Mouse (Mus musculus): Measurements from ENCODE around the gene Mamstr. TPM values are rescaled to one million over a fixed set of nuclear protein-coding genes. Genes with fewer than 3 reads are reported as not detected.

The Mamstr gene
- polyA plus RNA-seq, 1 experiment = 0.48 TPM

DNA sequence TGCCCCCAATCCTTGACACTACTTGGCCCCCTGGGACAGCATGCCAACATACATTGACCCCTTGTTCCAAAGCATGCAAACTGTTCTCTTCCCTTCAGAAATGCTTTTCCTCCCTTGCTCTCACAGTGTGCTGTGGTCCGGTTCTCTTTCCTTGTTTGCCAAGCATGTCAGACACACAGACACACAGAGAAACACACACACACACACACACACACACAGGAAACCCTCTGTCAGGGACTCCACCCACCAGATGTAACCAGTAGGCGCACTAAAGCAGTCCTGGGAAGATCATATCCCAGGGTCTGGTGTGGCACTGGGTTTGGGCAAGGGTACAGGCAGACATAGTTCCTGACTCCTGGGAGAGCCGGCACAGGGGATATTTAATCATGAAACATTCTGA is 47.1 kb downstream of the Mamstr start:
- Histone ChIP-seq H3K79me2 (ENCODE audit: control insufficient read depth, insufficient read depth) (no peaks in the 10 kb centered on the region), H3ac (ENCODE audit: control insufficient read depth, insufficient read length, low read depth) (no peak overlapping the region), H3K79me3 (ENCODE audit: low read depth) (no peaks in the 10 kb centered on the region), H3K36me3 (ENCODE audit: control insufficient read depth, insufficient read depth) (no peaks in the 10 kb centered on the region), H3K27me3 (ENCODE audit: control insufficient read depth, insufficient read depth, insufficient read length) (no peaks in the 10 kb centered on the region), H3K4me3 (ENCODE audit: insufficient read depth, poor library complexity, severe bottlenecking) (no peak overlapping the region)
- TF ChIP-seq MYOG (IDR thresholded peaks at IDR 0.05; ENCODE audit: control insufficient read depth, extremely low read depth, insufficient read length) (no peak), USF1 (IDR thresholded peaks at IDR 0.05; ENCODE audit: low read depth) (no peak), CTCF (IDR thresholded peaks at IDR 0.05; ENCODE audit: control insufficient read depth, insufficient read depth, insufficient read length) (no peak), CEBPB (IDR thresholded peaks at IDR 0.05; ENCODE audit: low read depth) (no peak), FOSL1 (IDR thresholded peaks at IDR 0.05; ENCODE audit: insufficient read depth, low read length, poor library complexity, severe bottlenecking) (no peak), MYOD1 (IDR thresholded peaks at IDR 0.05; ENCODE audit: control insufficient read depth, insufficient read length, low read depth) (no peak)

GRCm38 (mm10) chr7:45689099-45689498 is 49.3 kb downstream of the Mamstr start:
- H3K4me3 ChIP-seq (ENCODE audit: insufficient read depth, poor library complexity, severe bottlenecking) = no peak overlapping the region
- H3K27me3 ChIP-seq (ENCODE audit: control insufficient read depth, insufficient read depth, insufficient read length) = no peaks in the 10 kb centered on the region
- no peaks in the 10 kb centered on the region for H3K79me2 ChIP-seq (ENCODE audit: control insufficient read depth, insufficient read depth)
- H3ac ChIP-seq (ENCODE audit: control insufficient read depth, insufficient read length, low read depth) = no peak overlapping the region
- no peak for TF ChIP-seq USF1 (IDR thresholded peaks at IDR 0.05; ENCODE audit: low read depth)
- no peak for TF ChIP-seq CTCF (IDR thresholded peaks at IDR 0.05; ENCODE audit: control insufficient read depth, insufficient read depth, insufficient read length)
- no peak for TF ChIP-seq MYOD1 (IDR thresholded peaks at IDR 0.05; ENCODE audit: control insufficient read depth, insufficient read length, low read depth)
- no peak for TF ChIP-seq CEBPB (IDR thresholded peaks at IDR 0.05; ENCODE audit: low read depth)
- TF ChIP-seq MAX (IDR thresholded peaks at IDR 0.05) = no peak
- TF ChIP-seq FOSL1 (IDR thresholded peaks at IDR 0.05; ENCODE audit: insufficient read depth, low read length, poor library complexity, severe bottlenecking) = no peak
- TF ChIP-seq MYOG (IDR thresholded peaks at IDR 0.05; ENCODE audit: control insufficient read depth, extremely low read depth, insufficient read length) = no peak
- no peaks in the 10 kb centered on the region for H3K79me3 ChIP-seq (ENCODE audit: low read depth)
- no peaks in the 10 kb centered on the region for H3K36me3 ChIP-seq (ENCODE audit: control insufficient read depth, insufficient read depth)

DNA sequence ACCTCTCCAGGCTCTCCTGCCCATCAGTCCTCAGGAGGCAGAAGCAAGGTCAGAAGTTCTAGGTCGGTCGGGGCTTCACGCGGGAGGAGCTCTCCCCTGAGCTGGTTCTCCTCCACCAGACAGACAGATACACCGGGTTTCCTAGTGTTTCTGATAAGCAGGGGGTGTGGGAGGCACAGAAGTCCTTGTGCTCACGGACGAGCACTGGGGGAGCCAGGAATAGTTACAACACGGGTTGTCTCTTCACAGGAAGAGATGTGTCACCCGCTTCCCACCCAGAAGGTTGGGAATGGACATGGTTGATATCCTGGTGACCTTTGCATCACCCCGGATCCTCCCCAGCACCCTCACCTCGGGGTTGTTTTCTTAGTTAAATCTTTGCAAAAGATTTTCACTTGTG is 50.0 kb downstream of the Mamstr start:
- H3K79me2 ChIP-seq (ENCODE audit: control insufficient read depth, insufficient read depth) = no peaks in the 10 kb centered on the region
- no peak overlapping the region for H3ac ChIP-seq (ENCODE audit: control insufficient read depth, insufficient read length, low read depth)
- no peaks in the 10 kb centered on the region for H3K79me3 ChIP-seq (ENCODE audit: low read depth)
- TF ChIP-seq FOSL1 (IDR thresholded peaks at IDR 0.05; ENCODE audit: insufficient read depth, low read length, poor library complexity, severe bottlenecking) (no peak), MYOD1 (IDR thresholded peaks at IDR 0.05; ENCODE audit: control insufficient read depth, insufficient read length, low read depth) (no peak), CEBPB (IDR thresholded peaks at IDR 0.05; ENCODE audit: low read depth) (no peak), MAX (IDR thresholded peaks at IDR 0.05) (no peak), USF1 (IDR thresholded peaks at IDR 0.05; ENCODE audit: low read depth) (no peak), CTCF (IDR thresholded peaks at IDR 0.05; ENCODE audit: control insufficient read depth, insufficient read depth, insufficient read length) (no peak), MYOG (IDR thresholded peaks at IDR 0.05; ENCODE audit: control insufficient read depth, extremely low read depth, insufficient read length) (no peak)
- no peaks in the 10 kb centered on the region for H3K36me3 ChIP-seq (ENCODE audit: control insufficient read depth, insufficient read depth)
- no peaks in the 10 kb centered on the region for H3K27me3 ChIP-seq (ENCODE audit: control insufficient read depth, insufficient read depth, insufficient read length)
- no peak overlapping the region for H3K4me3 ChIP-seq (ENCODE audit: insufficient read depth, poor library complexity, severe bottlenecking)

DNA sequence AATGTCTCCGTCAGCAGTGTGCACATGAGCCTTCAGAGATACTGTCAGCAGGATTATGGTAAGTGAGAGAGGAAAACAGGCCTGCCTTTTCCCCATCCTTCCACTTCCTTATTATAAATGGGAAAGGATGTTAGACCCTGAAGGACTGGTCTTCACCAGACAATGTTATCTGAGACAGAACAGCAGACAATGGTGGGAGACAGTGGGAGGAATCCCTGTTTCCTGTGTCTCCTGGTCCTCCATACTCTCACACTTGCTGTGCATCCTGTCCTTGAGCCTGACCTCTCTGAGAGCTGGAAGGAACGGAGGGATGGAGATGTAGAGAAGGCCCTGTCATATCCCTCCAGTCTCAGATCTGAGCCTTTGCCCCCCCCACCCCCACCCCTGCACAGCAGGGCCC is 52.6 kb downstream of the Mamstr start:
- TF ChIP-seq USF1 (IDR thresholded peaks at IDR 0.05; ENCODE audit: low read depth) = no peak
- no peak for TF ChIP-seq MYOD1 (IDR thresholded peaks at IDR 0.05; ENCODE audit: control insufficient read depth, insufficient read length, low read depth)
- TF ChIP-seq MAX (IDR thresholded peaks at IDR 0.05) = no peak
- TF ChIP-seq CTCF (IDR thresholded peaks at IDR 0.05; ENCODE audit: control insufficient read depth, insufficient read depth, insufficient read length) = no peak
- no peak for TF ChIP-seq CEBPB (IDR thresholded peaks at IDR 0.05; ENCODE audit: low read depth)
- TF ChIP-seq MYOG (IDR thresholded peaks at IDR 0.05; ENCODE audit: control insufficient read depth, extremely low read depth, insufficient read length) = no peak
- no peak for TF ChIP-seq FOSL1 (IDR thresholded peaks at IDR 0.05; ENCODE audit: insufficient read depth, low read length, poor library complexity, severe bottlenecking)
- no peak overlapping the region for H3ac ChIP-seq (ENCODE audit: control insufficient read depth, insufficient read length, low read depth)
- no peaks in the 10 kb centered on the region for H3K36me3 ChIP-seq (ENCODE audit: control insufficient read depth, insufficient read depth)
- no peak overlapping the region for H3K4me3 ChIP-seq (ENCODE audit: insufficient read depth, poor library complexity, severe bottlenecking)
- no peaks in the 10 kb centered on the region for H3K79me2 ChIP-seq (ENCODE audit: control insufficient read depth, insufficient read depth)
- no peaks in the 10 kb centered on the region for H3K79me3 ChIP-seq (ENCODE audit: low read depth)
- no peaks in the 10 kb centered on the region for H3K27me3 ChIP-seq (ENCODE audit: control insufficient read depth, insufficient read depth, insufficient read length)

DNA sequence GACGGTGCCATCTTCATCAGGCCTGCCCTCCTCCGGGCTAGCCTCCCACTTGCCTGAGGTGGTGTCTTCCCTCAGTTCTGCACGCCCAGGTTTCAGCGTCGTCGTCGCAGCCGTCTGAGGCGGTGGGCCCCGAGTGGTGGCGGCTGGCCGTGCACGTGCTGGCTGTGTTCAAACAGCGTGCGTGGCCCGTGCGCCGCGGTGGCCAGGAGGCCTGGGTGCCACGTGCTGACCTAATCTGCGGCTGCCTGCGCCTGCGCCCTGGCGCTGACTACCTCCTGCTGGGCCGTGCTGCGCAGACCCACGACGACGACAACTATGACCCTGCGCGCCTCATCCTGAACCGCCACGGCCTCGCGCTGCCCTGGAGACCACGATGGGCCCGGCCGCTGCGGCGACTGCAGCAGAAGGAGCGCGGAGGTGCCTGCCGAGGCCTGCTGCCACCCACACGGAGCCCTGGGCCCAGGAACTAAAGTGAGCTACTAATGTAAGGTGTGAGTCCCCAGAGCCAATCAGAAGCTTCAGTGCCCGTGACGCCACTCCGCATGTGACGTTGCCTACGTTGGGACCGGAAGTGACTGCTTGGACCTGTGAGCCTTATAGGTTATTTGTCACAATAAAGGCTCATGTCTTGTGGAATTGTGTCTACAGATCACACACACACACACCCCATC is 54.3 kb downstream of the Mamstr start, which contains the start of gene Sec1:
Gene Sec1, minus strand, starts transcription at position 482 of the 671 bp plus-strand sequence.
- H3ac ChIP-seq (ENCODE audit: control insufficient read depth, insufficient read length, low read depth) = no peak within 1 kb of the TSS
- no peaks in the 10 kb centered on the region for H3K27me3 ChIP-seq (ENCODE audit: control insufficient read depth, insufficient read depth, insufficient read length)
- no peak within 1 kb of the TSS for H3K4me3 ChIP-seq (ENCODE audit: insufficient read depth, poor library complexity, severe bottlenecking)
- no peaks in the 10 kb centered on the region for H3K36me3 ChIP-seq (ENCODE audit: control insufficient read depth, insufficient read depth)
- TF ChIP-seq USF1 (IDR thresholded peaks at IDR 0.05; ENCODE audit: low read depth) (no peak), CEBPB (IDR thresholded peaks at IDR 0.05; ENCODE audit: low read depth) (no peak), MYOG (IDR thresholded peaks at IDR 0.05; ENCODE audit: control insufficient read depth, extremely low read depth, insufficient read length) (no peak), CTCF (IDR thresholded peaks at IDR 0.05; ENCODE audit: control insufficient read depth, insufficient read depth, insufficient read length) (no peak), MYOD1 (IDR thresholded peaks at IDR 0.05; ENCODE audit: control insufficient read depth, insufficient read length, low read depth) (no peak), MAX (IDR thresholded peaks at IDR 0.05) (no peak), FOSL1 (IDR thresholded peaks at IDR 0.05; ENCODE audit: insufficient read depth, low read length, poor library complexity, severe bottlenecking) (no peak)
- no peaks in the 10 kb centered on the region for H3K79me2 ChIP-seq (ENCODE audit: control insufficient read depth, insufficient read depth)
- H3K79me3 ChIP-seq (ENCODE audit: low read depth) = no peaks in the 10 kb centered on the region
